Mouse (Mus musculus): ENCODE results near the gene Bcl2l1. TPM values are rescaled to one million over a fixed set of nuclear protein-coding genes. Genes with fewer than 3 reads are reported as not detected.
A peak's percentile ranks its signal among the peaks of the same experiment; 100 is the strongest.

The Bcl2l1 gene
- polyA plus RNA-seq, 1 experiment from 2014 or later, result 107 TPM

GRCm38 (mm10) chr2:152830021-152830921, 1.3 kb downstream of the Bcl2l1 start:
- Histone ChIP-seq H3K9me3 (replicated peaks) (no peaks in the 10 kb centered on the region), H3K4me1 (peaks cover 49% of the 10 kb centered on the region), H3K27me3 (ENCODE audit: low read depth, poor library complexity, severe bottlenecking) (no peaks in the 10 kb centered on the region), H3K36me3 (peaks cover 43% of the 10 kb centered on the region), H3K27ac (replicated peaks) (peak overlapping the region; percentile 100), H3K4me3 (peak overlapping the region; percentile 88)
- 4% methylated on average over 31 of the region's 31 CpGs for WGBS
- peak; percentile 83 for DNase-seq (ENCODE audit: low spot score)

DNA sequence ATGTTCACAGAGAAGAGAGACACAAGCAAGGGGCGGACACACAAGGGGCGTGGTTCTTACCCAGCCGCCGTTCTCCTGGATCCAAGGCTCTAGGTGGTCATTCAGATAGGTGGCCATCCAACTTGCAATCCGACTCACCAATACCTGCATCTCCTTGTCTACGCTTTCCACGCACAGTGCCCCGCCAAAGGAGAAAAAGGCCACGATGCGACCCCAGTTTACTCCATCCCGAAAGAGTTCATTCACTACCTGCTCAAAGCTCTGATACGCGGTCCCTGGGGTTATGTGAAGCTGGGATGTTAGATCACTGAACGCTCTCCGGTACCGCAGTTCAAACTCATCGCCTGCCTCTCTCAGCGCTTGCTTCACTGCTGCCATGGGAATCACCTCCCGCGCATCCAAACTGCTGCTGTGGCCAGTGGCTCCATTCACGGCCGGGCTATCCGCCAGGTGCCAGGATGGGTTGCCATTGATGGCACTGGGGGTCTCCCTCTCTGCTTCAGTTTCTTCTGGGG, 2.1 kb downstream of the Bcl2l1 start:
- WGBS, result 86% methylated on average over 23 of the region's 23 CpGs
- H3K4me3 ChIP-seq, result peak overlapping the region; percentile 88
- H3K36me3 ChIP-seq, result peaks cover 49% of the 10 kb centered on the region
- no peaks in the 10 kb centered on the region for H3K9me3 ChIP-seq (replicated peaks)
- no peak for DNase-seq (ENCODE audit: low spot score)
- peak overlapping the region; percentile 100 for H3K27ac ChIP-seq (replicated peaks)
- H3K4me1 ChIP-seq, result peaks cover 51% of the 10 kb centered on the region
- no peaks in the 10 kb centered on the region for H3K27me3 ChIP-seq (ENCODE audit: low read depth, poor library complexity, severe bottlenecking)

- 83% methylated on average over 1 of the region's 1 CpGs for WGBS
- H3K27me3 ChIP-seq (ENCODE audit: low read depth, poor library complexity, severe bottlenecking), result no peaks in the 10 kb centered on the region
- no peaks in the 10 kb centered on the region for H3K9me3 ChIP-seq (replicated peaks)
- peaks cover 55% of the 10 kb centered on the region for H3K4me1 ChIP-seq
- peak overlapping the region; percentile 88 for H3K4me3 ChIP-seq
- peaks cover 54% of the 10 kb centered on the region for H3K36me3 ChIP-seq
- H3K27ac ChIP-seq (replicated peaks), result peak overlapping the region; percentile 74
- DNase-seq (ENCODE audit: low spot score), result no peak
Observed at GRCm38 (mm10) chr2:152828532-152828931, 3.0 kb downstream of the Bcl2l1 start.

- Histone ChIP-seq H3K27me3 (ENCODE audit: low read depth, poor library complexity, severe bottlenecking) (no peaks in the 10 kb centered on the region), H3K27ac (replicated peaks) (peak overlapping the region; percentile 74; the same call in 1 of the 2 replicates), H3K4me1 (peaks cover 55% of the 10 kb centered on the region), H3K36me3 (peaks cover 54% of the 10 kb centered on the region), H3K9me3 (replicated peaks) (no peaks in the 10 kb centered on the region), H3K4me3 (peak overlapping the region; percentile 88)
- WGBS, result 71% methylated on average over 4 of the region's 4 CpGs
- no peak for DNase-seq (ENCODE audit: low spot score)
Observed at GRCm38 (mm10) chr2:152828011-152828370, 3.5 kb downstream of the Bcl2l1 start.

GRCm38 (mm10) chr2:152827321-152828010, 4.1 kb downstream of the Bcl2l1 start:
- peak overlapping the region; percentile 88 for H3K4me3 ChIP-seq
- DNase-seq (ENCODE audit: low spot score), result no peak
- no peaks in the 10 kb centered on the region for H3K27me3 ChIP-seq (ENCODE audit: low read depth, poor library complexity, severe bottlenecking)
- no peak overlapping the region for H3K27ac ChIP-seq (replicated peaks)
- H3K36me3 ChIP-seq, result peaks cover 58% of the 10 kb centered on the region
- WGBS, result 88% methylated on average over 8 of the region's 8 CpGs
- no peaks in the 10 kb centered on the region for H3K9me3 ChIP-seq (replicated peaks)
- H3K4me1 ChIP-seq, result peaks cover 57% of the 10 kb centered on the region

GRCm38 (mm10) chr2:152826481-152826880, 5.0 kb downstream of the Bcl2l1 start:
- Histone ChIP-seq H3K36me3 (peaks cover 67% of the 10 kb centered on the region), H3K27ac (replicated peaks) (no peak overlapping the region), H3K4me3 (no peak overlapping the region), H3K4me1 (peaks cover 63% of the 10 kb centered on the region), H3K9me3 (replicated peaks) (no peaks in the 10 kb centered on the region), H3K27me3 (ENCODE audit: low read depth, poor library complexity, severe bottlenecking) (no peaks in the 10 kb centered on the region)
- 89% methylated on average over 3 of the region's 3 CpGs for WGBS
- DNase-seq (ENCODE audit: low spot score), result no peak

DNA sequence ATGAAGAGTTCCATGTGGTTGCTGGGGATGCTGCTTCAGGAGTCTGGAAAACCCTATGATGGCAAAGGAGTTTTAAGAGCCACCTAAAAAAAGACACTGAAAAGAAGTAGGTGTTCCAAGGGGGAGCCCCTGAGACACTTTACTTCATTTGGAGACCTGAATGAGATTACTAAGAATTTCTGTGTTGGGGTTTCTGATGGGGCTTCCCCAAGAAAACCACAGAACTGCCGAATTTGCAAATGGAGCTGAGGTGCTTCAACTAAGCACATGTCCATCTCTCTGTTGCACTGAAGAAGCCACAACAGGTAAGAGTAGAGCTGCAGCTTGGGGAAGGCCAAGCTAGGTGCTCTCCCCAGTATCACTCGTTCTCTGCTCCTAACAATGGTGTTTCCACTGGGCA, 5.8 kb downstream of the Bcl2l1 start:
- Histone ChIP-seq H3K4me3 (no peak overlapping the region), H3K9me3 (replicated peaks) (no peaks in the 10 kb centered on the region), H3K4me1 (peaks cover 70% of the 10 kb centered on the region), H3K27me3 (ENCODE audit: low read depth, poor library complexity, severe bottlenecking) (no peaks in the 10 kb centered on the region), H3K27ac (replicated peaks) (no peak overlapping the region), H3K36me3 (peaks cover 74% of the 10 kb centered on the region)
- no peak for DNase-seq (ENCODE audit: low spot score)
- WGBS, result 85% methylated on average over 2 of the region's 2 CpGs

DNA sequence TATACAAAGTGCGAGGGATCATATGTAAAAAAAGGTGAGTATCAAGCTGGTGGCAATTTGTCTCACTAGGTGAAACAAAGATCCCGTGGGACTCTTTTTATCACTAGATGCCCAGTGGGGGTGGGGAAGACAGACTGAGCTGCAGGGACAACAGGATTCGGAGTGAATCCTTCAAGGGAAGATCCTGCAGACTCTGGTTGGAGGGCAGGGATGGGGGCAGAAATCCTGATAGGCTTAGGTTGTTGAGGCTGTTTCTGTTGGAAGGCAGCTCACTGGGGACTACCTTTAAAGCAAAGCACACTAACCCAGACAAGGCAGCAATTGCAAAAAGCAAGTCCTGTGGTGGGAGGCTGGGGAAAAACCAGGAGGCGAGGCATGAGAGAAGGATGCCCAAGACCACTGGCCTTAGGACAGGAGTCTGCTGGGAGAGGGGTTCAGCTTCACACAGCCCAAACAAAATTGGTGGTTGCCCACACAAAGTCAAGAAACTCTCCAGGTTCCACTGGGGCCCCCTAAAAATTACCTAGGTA, 6.3 kb downstream of the Bcl2l1 start:
- H3K4me1 ChIP-seq, result peaks cover 75% of the 10 kb centered on the region
- H3K4me3 ChIP-seq, result no peak overlapping the region
- DNase-seq (ENCODE audit: low spot score), result no peak
- no peak overlapping the region for H3K27ac ChIP-seq (replicated peaks)
- WGBS, result 78% methylated on average over 4 of the region's 4 CpGs
- no peaks in the 10 kb centered on the region for H3K9me3 ChIP-seq (replicated peaks)
- H3K36me3 ChIP-seq, result peaks cover 79% of the 10 kb centered on the region
- H3K27me3 ChIP-seq (ENCODE audit: low read depth, poor library complexity, severe bottlenecking), result no peaks in the 10 kb centered on the region

GRCm38 (mm10) chr2:152824438-152825167, 6.9 kb downstream of the Bcl2l1 start:
- Histone ChIP-seq H3K4me3 (no peak overlapping the region), H3K4me1 (peaks cover 75% of the 10 kb centered on the region), H3K9me3 (replicated peaks) (no peaks in the 10 kb centered on the region), H3K27me3 (ENCODE audit: low read depth, poor library complexity, severe bottlenecking) (no peaks in the 10 kb centered on the region), H3K36me3 (peaks cover 84% of the 10 kb centered on the region), H3K27ac (replicated peaks) (no peak overlapping the region)
- 76% methylated on average over 3 of the region's 3 CpGs for WGBS
- DNase-seq (ENCODE audit: low spot score), result no peak

DNA sequence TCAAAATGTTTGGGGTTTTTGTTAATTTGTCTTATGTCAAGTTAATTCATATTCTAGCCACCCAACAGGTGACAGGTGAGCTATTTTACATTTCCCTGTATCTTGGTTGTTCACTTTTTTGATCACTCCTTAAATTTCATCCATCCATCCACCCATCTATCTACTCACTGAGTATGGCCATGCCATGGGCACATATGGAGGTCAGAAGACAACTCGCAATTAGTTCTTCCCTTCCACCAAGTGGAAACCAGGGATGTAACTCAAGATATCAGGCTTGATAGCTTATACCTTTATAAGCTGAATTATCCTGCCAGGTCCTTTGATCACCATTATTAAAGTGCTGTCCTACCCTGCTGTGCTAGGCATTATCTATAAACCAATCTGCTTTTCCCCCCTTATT, 7.8 kb downstream of the Bcl2l1 start:
- Histone ChIP-seq H3K9me3 (replicated peaks) (no peaks in the 10 kb centered on the region), H3K27ac (replicated peaks) (no peak overlapping the region), H3K27me3 (ENCODE audit: low read depth, poor library complexity, severe bottlenecking) (no peaks in the 10 kb centered on the region), H3K36me3 (peaks cover 84% of the 10 kb centered on the region), H3K4me3 (no peak overlapping the region), H3K4me1 (peaks cover 71% of the 10 kb centered on the region)
- WGBS, result 86% methylated on average over 1 of the region's 1 CpGs
- no peak for DNase-seq (ENCODE audit: low spot score)

DNA sequence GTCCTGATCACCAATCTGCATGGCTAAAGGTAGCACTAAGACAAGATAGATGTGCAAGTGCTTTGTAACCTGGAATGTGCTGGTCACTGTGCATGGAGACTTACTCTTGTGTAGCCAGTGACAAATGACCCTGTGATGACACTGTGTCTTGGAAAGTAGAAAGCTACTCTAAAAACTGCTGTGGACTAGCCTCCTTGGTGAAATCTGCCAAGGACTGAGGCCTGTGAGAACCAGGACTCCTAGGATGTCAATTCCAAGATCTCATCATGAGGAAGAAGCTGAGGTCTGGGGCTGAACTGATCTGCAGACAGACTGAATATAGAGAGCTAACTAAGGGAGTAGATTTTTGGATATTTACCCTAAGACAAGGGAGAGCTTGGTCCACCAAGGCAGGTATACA, 10.0 kb downstream of the Bcl2l1 start:
- Histone ChIP-seq H3K4me3 (no peak overlapping the region), H3K4me1 (peaks cover 68% of the 10 kb centered on the region), H3K36me3 (peaks cover 77% of the 10 kb centered on the region), H3K9me3 (replicated peaks) (no peaks in the 10 kb centered on the region), H3K27me3 (ENCODE audit: low read depth, poor library complexity, severe bottlenecking) (no peaks in the 10 kb centered on the region), H3K27ac (replicated peaks) (no peak overlapping the region; the same call in 1 of the 2 replicates)
- DNase-seq (ENCODE audit: low spot score), result no peak

DNA sequence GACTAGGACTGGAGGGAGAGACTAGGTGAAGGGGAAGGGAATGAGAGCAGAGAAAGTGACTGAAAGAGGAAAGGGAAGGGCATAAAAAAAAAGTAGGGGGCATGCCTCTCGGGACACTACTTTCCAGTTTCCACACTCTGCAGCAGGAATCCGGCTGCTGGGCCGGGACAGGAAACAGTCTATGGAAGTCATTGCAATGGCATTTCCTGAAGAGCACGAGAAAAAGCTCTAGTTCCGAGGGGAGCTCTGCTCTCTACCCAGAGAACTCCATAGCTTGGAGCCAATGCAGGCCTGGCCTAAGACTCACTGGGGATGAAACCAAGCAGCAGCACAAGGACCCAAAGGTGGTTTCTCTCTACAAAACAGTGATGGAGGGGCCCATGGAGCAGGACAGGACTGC, 10.5 kb downstream of the Bcl2l1 start:
- 74% methylated on average over 5 of the region's 5 CpGs for WGBS
- Histone ChIP-seq H3K4me3 (no peak overlapping the region), H3K27me3 (ENCODE audit: low read depth, poor library complexity, severe bottlenecking) (no peaks in the 10 kb centered on the region), H3K27ac (replicated peaks) (peak overlapping the region; percentile 74), H3K4me1 (peaks cover 65% of the 10 kb centered on the region), H3K9me3 (replicated peaks) (no peaks in the 10 kb centered on the region), H3K36me3 (peaks cover 77% of the 10 kb centered on the region)
- DNase-seq (ENCODE audit: low spot score), result no peak

All from midbrain, embryonic 10.5 days (tissue).